Mouse (Mus musculus): ENCODE data around the gene Por.

- TF ChIP-seq CTCF (IDR thresholded peaks at IDR 0.05; ENCODE audit: control insufficient read depth, insufficient read depth, low read length), result no peak
- TF ChIP-seq POLR2A (IDR thresholded peaks at IDR 0.05; ENCODE audit: borderline replicate concordance, control insufficient read depth, low read depth, low read length), result no peak
Measured at GRCm38 (mm10) chr5:135680967-135681545, 11.2 kb downstream of the Por start.

Data from bone marrow, adult 2 months (tissue).